Mouse (Mus musculus) T-helper 17 cell (primary cell): ENCODE data around the gene Pex6.

Source experiments
- in situ Hi-C, 2 experiments: fragments of 300-600 bp; cut with MboI, MseI; formaldehyde crosslinking; loops; 1 replicate in 1 of 2; 2 replicates in 1 of 2; pipeline ENCODE4 v1.15.1; 2025; ENCODE audit warnings: high pct_unique_total_duplicates in 2 of 2

Gene Pex6

DNA sequence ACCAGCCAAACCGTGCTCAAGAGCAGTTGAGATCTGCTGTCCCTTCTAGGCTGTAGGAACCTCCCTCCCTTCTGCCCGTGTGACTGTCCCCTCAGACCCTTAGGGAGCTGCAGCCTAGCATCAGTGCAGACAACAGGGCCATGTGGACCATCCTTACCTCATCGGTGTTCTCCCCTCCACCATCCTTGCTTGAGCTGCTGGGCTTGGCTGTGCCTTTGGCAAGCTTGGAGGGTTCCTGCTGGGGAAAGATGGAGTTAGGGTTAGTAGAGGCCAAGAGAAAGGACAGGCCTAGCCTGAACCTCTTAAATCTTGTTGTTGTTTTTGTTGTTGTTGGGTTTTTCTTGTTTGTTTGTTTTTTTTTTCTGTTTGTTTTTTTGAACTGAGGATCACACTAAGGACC is 11.4 kb upstream of the Pex6 start:
- in situ Hi-C loops = no loop called here

DNA sequence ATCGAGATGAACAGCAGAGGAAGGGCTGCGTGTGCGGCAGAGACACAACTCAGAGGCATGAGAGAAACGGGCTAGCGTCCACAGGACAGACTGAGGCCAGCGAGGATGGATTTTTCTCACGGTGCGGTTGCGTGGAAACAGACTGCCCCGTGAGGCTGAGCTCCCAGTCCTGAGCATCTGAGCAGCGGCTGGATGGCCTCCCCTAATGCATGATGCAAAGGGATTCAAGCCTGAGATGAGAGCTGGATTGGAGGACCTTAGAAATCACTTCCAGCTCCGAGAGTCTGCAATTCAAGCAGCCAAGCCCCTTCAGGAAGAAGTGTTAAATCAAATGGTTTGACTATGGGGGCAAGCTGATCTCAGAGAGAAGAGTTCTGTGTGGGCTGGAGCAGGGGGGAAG is 9.8 kb upstream of the Pex6 start:
- in situ Hi-C loops = no loop called here

DNA sequence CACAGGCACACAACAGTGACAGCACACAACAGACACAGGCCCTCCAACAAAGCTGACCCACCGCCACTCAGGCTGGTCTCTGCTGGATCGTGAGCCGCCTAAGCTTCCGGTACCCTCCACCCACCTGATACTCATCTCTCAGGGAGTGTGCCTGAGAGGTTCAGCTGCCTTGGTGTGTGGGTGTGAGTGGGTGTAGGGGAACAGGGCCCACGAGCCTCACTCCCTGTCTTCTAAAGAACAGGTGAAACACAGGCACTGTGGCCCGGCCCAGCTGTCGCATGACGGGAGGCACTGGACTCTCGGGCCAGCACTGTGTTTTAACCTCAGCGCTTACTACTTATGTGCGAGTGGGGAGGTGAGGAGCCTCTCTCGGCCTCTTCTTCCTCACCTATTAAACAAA is 9.2 kb upstream of the Pex6 start:
- in situ Hi-C loops = no loop called here

DNA sequence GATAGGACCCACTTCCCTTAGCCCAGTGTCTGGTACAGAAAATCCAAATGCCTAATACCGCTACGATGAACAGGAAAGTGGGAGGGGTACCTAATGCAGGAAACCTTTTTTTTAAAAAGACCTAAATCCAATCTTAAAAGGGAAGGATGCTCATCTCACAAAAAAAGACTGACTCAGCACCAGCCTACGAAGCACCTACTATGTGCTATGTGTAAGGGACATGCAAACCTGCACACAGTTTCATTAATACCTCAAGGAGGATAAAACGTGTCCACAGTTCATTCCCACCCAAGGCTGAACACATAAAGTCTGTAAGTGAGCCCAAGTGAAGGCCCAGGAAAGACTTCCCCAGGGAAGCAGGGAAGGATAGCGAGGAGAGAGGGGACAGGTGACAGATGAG is 8.8 kb upstream of the Pex6 start:
- in situ Hi-C loops = no loop called here

DNA sequence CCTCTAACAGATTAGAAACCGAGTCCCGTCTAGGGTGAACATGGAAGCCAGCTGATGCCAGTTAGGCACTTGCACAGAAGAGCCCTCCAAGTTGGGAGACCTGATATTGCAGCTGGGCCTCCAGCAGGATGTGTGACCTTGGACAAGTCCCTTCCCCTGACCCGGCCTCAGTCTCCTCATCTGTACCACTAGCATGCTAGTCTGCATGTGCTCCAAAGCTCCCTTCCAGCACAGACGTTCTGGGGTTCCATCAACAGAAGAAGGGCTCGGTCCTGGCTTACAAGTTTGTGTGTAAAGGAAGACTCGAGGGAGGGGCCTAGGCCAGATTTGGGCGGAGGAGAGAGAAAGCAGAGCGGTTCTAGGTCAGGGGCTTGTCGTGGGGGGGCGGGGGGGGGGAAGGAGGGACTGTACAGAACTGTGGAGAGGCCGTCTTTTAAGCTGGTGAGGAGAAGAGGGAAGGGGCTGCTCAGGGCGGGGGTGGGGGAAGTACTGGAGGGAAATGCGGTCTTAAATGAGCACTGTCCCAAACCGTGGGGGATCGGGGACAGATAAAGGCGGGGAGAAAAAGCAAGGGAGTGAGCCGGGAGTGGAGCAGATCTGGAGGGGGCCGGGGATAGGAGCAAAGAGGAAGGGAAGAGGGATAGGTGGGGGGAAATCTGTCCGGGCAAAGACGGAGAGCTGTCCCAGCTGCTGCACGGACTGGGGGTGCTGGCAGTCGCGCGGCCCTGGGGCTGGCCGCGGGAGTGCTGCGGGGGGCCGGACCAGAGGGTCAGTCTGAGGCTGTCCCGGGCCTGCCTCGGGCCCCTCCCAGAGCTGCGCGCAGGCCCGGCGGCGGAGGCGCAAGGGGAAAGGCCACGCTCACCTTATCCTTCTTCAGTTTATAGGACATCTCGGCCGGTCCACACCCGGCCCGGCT is 7.0 kb upstream of the Pex6 start:
- in situ Hi-C loops = no loop called here

DNA sequence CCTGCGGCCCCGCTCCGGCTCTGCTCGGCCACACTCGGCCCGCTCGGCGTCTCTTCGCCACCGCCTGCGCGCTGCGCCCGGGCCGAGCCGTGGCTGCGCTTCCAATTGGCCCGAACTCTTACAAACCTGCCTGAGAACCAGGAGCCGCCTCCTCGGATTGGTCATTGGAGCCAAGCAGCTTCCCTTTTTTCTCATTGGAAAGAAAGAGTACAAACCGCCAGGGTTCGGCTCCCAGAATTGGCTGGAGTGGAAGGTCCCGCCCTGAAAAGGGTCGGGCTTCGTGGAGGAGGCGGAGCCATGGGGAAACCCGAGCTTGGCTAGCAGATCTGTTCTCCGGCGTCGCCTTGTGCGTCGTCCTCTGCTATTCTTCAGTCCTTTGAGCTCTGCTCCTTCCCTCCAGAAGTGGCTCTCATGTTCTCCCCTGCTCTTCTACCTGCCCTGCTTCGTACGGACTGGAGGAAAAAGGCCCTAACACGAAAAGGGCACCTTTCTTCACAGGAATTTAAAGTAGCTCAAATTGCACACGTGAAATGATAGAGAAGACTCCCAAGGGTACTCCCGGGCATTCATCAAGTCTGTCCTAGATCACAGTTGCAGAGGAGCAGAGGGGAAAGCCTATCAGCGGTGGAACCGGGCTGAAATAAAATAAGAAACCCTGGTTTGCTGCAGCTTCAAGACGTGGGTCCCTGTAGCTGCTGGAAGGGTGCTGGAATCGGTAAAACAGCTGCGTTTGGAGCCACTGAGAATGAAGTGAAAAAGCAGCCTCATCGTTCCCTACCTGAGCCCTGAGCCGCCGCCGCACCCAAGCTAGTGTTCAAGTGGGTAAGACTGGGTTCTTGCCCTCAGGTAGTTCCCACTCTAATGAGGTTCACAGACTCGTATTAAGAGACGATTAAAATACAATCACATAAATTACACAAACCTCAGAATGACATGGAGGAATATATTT is 6.1 kb upstream of the Pex6 start, which contains the start of gene Ppp2r5d:
Gene Ppp2r5d (minus strand): TSS at position 225 of the 949 bp plus-strand sequence.
- in situ Hi-C loops = no loop called here

DNA sequence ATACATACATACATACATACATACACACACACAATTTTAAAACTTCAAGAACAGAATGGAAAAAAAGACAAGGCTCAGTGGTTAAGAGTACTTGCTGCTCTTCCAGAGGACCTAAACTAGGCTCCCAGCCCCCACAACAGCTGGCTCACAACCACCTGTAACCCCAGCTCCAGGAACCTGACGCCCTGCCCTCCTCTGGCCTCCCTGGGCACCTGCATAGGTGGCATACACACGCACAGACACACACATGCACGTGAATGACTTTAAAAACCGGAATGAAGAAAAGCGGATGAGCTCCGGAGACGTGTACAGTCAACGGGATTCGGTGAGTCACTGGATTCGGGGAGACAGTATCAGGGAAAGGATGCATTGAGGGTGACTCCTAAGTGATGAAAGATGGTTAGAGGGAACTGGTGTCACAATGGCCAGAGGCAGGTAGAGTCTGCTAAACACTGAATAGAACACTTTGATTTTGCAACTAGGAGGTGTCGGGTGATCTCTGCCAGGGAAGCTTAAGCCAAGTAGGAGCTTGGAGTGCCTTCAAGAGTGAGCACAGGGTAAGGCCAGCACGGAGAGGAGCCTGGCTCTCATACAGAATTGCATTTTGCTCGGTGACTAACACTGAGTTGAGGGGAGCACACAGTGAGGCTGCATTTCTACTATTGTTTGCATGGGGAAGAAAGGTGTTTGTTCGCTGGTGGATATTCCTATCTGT is 4.7 kb upstream of the Pex6 start:
- in situ Hi-C loops = no loop called here

DNA sequence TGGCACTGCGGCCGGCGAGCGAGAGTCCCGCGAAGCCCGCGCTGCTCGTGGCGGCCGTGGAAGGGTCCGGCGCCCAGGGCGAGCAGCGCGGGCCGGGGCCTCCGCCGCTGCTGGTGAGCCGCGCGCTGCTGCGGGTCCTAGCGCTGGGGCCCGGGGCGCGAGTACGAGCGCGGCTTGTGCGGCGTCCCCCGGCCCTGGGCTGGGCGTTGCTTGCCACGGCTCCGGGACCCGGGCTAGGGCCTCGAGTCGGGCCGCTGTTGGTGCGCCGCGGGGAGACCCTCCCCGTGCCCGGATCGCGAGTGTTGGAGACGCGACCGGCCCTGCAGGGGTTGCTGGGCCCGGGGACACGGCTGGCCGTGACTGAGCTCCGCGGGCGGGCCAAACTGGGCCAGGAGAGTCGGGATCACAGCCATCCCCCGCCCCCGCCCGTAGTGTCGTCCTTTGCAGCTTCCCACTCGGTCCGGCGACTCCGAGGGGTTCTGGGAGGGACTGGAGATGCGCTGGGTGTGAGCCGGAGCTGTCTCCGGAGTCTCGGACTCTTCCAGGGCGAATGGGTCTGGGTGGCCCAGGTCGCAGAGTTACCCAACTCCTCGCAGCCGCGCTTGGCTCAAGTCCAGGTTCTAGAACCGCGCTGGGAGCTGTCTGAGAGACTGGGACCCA is 479 bp downstream of the Pex6 start:
- in situ Hi-C loops = no loop called here

DNA sequence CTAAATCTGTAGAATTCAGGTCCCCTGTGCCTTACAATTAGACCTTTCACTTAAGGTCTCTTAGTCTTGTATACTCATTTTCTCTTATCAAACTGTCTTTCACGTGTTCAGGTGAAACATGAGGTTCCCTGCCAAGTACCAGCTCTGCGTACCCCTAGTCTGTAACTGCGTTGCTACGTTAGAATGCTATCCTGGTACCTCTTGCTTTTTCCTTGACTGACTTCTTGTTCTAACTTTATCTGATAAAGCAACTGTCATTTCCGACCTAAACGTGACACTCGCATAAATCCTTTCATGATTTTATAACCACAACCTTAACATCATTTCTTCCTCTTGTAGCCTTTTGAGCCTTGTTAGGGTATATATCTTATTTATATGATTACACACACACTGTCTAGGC is 1.2 kb downstream of the Pex6 start:
- in situ Hi-C loops = no loop called here

DNA sequence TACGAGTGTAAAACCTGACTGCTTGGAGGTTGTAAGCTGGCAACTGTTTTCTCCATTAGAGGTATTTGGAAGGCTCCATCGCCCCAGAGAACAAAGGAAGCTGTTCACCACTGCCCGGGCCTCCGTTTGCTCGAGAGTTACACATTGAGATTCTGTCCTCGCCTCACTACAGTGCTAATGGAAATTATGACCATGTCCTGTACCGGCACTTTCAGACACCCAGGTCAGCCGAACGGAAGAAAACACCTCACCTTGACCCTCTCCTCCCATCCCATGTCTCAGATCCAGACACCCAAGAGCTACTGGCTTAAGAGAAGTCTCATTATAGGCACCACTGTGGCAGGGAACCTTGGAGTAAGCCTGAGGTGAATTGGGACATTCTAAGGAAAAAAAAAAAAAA is 2.6 kb downstream of the Pex6 start:
- in situ Hi-C loops = no loop called here

DNA sequence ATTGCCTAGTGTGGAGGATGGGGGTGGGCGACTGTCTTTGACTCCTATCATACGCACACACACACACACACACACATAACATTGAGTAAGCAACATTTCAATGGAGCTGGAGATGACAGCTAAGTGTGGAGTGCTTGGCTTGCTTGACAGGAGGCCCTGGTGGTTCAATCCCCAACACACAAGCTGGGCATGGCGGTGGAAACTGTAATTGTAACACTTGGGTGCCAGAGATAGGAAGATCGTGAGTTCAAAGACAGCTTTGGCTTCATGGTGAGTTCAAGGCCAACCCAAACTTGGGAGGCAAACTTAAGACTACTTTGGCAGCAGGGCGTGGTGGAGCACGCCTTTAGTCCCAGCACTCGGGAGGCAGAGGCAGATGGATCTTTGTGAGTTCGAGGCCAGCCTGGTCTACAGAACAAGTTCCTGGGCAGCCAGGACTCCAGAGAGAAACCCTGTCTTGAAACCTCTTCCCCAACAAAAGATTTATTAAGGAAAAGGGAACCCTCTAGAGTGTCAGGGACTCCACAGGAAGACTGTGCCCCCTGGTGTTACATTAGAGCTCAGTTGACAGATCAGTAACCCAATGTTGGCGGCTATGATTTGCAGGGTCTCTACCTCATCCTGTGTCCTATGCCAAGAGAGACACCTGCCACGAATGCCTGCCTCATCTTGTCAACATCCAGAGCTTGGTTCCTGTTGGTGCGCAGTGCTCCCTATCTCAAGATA is 3.7 kb downstream of the Pex6 start:
- in situ Hi-C loops = no loop called here

DNA sequence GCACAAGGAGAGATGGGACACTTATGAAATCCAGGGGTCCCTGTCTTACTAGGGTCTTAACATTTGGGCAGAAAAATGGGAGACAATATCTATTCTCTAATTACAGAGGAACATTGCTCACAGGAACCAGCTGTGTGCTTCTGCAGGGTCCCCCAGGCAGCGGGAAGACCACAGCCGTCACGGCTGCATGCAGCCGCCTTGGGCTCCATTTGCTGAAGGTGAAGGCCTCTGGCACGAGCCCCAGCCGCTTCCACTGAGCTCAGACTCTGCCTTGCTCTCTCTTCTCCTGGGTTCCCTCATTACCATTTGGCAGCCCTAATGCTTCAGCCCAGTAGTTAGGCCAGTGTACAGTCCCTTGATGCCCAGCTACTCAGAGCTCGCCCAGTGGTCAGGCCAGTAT is 9.8 kb downstream of the Pex6 start:
- in situ Hi-C loops = loop anchor here in 1 of 2 experiments (10.0 kb wide), 1 partner anchor 56 kb away; no protein-coding TSS in a partner anchor

DNA sequence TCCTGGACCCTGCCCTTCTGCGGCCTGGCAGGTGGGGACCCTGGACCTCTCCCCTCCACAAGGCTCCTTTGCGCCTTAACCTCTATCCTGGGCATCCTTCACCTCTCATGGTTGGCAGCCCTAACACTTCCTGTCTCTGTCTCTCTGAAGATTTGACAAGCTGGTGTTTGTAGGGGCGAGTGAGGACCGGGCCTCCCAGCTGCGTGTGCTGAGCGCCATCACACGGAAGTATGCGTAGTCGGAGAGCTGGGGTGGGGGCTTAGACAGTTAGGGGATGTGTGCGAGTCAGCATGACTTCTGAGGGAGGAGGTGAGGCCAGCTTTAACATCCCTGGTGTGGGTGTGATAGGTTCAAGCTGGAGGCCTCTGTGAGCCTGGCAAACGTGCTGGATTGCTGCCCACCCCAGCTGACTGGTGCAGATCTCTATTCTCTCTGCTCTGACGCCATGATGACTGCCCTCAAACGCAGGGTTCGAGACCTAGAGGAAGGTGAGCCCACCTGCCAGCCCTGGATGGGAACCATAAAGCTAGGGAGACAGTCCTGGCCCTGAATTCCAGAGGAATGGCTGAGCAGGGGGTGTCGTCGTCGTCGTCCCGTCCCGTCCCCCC is 13.3 kb downstream of the Pex6 start:
- in situ Hi-C loops = loop anchor here in 1 of 2 experiments (10.0 kb wide), 1 partner anchor 60 kb away; no protein-coding TSS in a partner anchor

DNA sequence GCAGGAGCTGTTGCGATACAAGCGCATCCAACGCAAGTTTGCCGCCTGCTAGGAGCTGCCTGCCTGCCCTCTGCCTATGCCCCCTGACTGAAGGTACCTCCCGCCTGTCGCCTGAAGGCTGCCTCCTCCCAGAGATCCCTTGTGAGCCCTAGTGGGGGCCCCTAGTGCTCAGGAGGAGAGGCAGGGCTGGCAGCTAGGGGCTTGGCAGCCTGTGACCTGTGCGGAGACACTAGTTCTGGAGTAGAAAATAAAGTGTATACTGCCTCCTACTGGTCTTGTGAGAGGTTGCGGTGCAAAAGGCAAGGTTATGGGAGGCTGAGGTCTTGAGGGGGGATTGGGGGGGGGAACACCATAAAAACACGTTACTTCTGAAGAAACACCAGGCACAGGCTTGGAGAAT is 14.0 kb downstream of the Pex6 start:
- in situ Hi-C loops = loop anchor here in 1 of 2 experiments (10.0 kb wide), 1 partner anchor 60 kb away; no protein-coding TSS in a partner anchor

DNA sequence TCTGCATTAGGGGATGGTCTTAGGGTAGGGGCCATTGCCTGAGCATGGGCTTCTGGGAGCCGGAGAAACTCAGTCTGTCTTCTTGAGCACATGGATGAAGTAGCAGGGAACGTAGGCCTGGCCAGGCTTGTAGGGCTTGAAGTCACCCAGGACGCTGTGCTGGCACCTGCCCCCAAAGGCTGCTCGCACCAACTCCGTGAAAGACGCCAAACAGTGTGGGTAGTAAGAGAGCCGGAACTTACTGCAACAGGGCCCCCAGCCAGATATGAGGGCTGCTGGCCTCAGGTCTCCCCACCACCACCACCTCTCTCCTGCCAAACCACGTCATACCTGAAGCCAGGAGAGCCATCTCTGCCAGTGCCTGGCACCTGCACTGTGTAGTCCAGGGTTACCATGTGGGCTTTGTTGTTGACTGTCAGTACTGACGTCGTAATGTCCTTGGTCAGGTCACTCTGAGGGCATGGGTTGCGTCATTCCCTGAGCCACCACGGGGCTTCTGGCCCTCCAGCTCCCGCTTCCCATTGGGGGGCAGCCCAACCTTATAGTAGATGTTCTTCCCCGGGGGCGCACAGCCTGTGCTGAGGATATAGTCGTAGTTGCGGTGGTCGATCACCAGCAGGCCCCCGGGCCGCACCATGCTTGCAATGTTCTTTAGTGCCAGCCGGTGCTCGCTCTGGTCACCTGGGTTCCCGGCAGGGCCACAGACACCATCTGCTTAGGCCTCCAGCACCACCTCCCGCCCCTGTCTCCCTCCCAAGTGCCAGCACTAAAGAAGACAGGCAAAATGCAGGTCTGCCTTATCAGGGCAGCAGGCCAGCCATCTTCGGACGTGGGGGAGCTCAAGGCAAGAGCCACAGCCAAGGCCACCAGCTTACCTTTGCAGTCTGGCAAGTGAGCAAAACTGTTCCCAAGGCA is 14.7 kb downstream of the Pex6 start:
- in situ Hi-C loops = loop anchor here in 1 of 2 experiments (10.0 kb wide), 1 partner anchor 61 kb away; no protein-coding TSS in a partner anchor

DNA sequence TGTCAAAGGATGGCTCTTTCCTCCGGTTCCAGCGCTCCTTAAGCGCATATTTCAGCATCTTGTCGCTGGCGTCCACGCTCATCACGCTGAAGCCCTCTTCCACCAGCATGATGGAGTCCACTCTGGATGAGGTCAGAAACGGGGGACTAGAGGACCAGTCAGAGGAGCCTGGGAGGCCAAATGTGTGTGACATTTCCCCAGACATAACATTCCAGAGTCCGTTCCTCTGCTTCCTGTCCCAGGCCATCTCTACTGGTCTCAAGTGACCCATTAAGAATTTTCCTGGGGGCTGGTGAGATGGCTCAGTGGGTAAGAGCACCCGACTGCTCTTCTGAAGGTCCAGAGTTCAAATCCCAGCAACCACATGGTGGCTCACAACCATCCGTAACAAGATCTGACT is 16.0 kb downstream of the Pex6 start:
- in situ Hi-C loops = loop anchor here in 1 of 2 experiments (10.0 kb wide), 1 partner anchor 62 kb away; no protein-coding TSS in a partner anchor

DNA sequence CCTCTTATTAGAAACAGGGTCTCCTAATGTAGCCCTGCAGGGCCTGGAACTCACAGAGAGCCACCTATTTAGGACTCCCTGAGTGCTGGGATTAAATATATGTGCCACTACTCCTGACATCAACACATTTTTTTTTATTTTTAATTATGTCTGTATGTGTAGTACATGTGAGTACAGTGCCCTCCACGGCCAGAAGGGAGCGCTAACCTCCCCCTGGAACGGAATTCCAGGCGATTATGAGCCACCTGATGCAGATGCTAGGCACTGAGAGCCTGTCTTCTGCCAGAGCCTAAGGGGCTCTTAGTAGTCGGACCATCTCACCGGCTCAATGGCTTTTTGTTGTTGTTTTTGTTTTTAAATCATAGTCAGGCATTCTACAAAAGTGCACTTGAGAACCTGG is 16.8 kb downstream of the Pex6 start:
- in situ Hi-C loops = loop anchor here in 1 of 2 experiments (10.0 kb wide), 1 partner anchor 63 kb away; no protein-coding TSS in a partner anchor

DNA sequence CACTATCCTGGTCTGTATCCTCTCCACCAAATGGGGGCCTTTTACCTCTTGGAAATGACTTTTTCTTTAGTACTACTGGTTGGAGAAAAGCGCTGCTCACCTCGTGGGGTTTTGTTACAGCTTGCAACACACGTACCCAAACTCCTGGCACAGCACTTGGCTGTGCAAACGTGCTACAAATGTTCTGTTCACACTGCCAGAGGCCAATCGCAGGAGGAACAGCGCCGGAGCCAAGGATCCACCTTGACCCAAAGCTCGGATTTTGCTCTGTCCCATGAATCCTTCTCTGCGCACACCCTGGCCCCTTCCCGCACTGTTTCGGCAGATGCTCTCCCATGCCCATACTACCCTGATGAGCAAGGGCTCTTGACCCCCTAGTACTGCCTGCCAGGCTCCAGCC is 17.2 kb downstream of the Pex6 start:
- in situ Hi-C loops = loop anchor here in 1 of 2 experiments (10.0 kb wide), 1 partner anchor 64 kb away; no protein-coding TSS in a partner anchor
